Mouse (Mus musculus) limb, embryonic 11.5 days (tissue): ENCODE results near the gene Olfr954. TPM values are rescaled to one million over a fixed set of nuclear protein-coding genes. Genes with fewer than 3 reads are reported as not detected.
A peak's percentile ranks its signal among the peaks of the same experiment; 100 is the strongest.

Experiments used
- ATAC-seq: fragments of 200-750 bp; cut with Nextera tagmentation; 2 replicates; pipeline ENCODE4 v1.8.0; 2017; ENCODE audit warnings: low read depth; ENCODE audit not compliant: insufficient number of reproducible peaks, low FRiP score, low TSS enrichment
- DNase-seq: peaks from one replicate; pipeline ENCODE4 v3.0.0-alpha.2; 2015; ENCODE audit warnings: low spot score
- H3K27ac ChIP-seq: fragments of 300-500 bp; sonication (generic); replicated peaks from 2 replicates; pipeline ENCODE4 v1.5.1; 2014; ENCODE audit warnings: low read depth, mild to moderate bottlenecking, low read length
- H3K27me3 ChIP-seq: fragments of 300-500 bp; sonication (generic); 2 replicates; pipeline ENCODE4 v1.6.1; 2014; ENCODE audit warnings: mild to moderate bottlenecking, low read length, mixed read lengths; ENCODE audit not compliant: control insufficient read depth, insufficient read depth
- H3K36me3 ChIP-seq: fragments of 300-500 bp; sonication (generic); 2 replicates; pipeline ENCODE4 v1.6.1; 2014; ENCODE audit warnings: mild to moderate bottlenecking, low read length, moderate library complexity, mixed read lengths; ENCODE audit not compliant: control insufficient read depth, insufficient read depth
- H3K4me1 ChIP-seq: fragments of 300-500 bp; sonication (generic); 2 replicates; pipeline ENCODE4 v1.6.1; 2014; ENCODE audit warnings: low read length, mixed read lengths; ENCODE audit not compliant: control insufficient read depth, insufficient read depth
- H3K4me2 ChIP-seq: fragments of 300-500 bp; sonication (generic); 2 replicates; pipeline ENCODE4 v1.6.1; 2014; ENCODE audit warnings: low read depth, mild to moderate bottlenecking, moderate library complexity; ENCODE audit not compliant: severe bottlenecking
- H3K4me3 ChIP-seq: fragments of 300-500 bp; sonication (generic); 2 replicates; pipeline ENCODE4 v1.5.1; 2014; ENCODE audit warnings: low read depth, low read length
- H3K9ac ChIP-seq: fragments of 300-500 bp; sonication (generic); 2 replicates; pipeline ENCODE4 v1.6.1; 2014; ENCODE audit warnings: mild to moderate bottlenecking, low read length
- H3K9me3 ChIP-seq: fragments of 300-500 bp; sonication (generic); 2 replicates; pipeline ENCODE4 v1.6.1; 2016; ENCODE audit warnings: low read length; ENCODE audit not compliant: control insufficient read depth
- WGBS: fragments of 180-500 bp; shearing (Covaris S2); extraction: QIAGEN DNeasy Blood & Tissue Kit; methylation state at CpG from one replicate; pipeline ENCODE4 v1.1.7; 2014; 5-methylcytosine and 5-hydroxymethylcytosine counted together
- polyA plus RNA-seq: library from polyadenylated mRNA; unstranded; fragments of >200 nt; fragmentation: Nextera tagmentation; extraction: Ambion mirVana; gene quantifications from 2 replicates; pipeline ENCODE4 v1.2.1, GENCODE M21; 2014

Gene Olfr954
- polyA plus RNA-seq, result not detected in 2 replicates

DNA sequence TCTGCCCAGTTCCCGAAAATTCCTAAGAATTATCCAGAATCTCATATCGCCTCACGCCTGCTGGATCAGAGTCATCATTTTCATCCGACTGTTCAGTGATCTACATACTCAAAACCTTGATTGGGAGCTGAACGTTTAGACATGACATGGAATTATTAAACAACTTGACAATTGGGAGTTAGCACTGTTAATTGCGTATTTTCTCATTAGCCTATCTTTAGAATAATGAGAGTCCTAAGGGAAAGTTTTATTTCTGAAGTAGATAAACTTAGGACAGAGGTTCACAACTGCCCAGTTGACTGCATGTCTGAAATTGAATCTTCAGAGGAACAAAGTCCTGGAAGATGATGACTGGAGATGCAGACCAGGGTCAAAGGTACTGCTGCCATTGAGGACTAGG lies at the start of gene Olfr954:
TSS of gene Olfr954 (plus strand) at position 301 of the 400 bp plus-strand sequence.
- Histone ChIP-seq H3K4me1 (no peaks in the 10 kb centered on the region), H3K27me3 (no peaks in the 10 kb centered on the region), H3K36me3 (no peaks in the 10 kb centered on the region), H3K4me3 (no peak within 1 kb of the TSS), H3K9ac (no peak within 1 kb of the TSS), H3K27ac (no peak within 1 kb of the TSS), H3K9me3 (no peaks in the 10 kb centered on the region), H3K4me2 (no peak within 1 kb of the TSS)
- no peak for ATAC-seq
- DNase-seq, result no peak
- WGBS, result 87% methylated on average over 6 of the region's 6 CpGs

DNA sequence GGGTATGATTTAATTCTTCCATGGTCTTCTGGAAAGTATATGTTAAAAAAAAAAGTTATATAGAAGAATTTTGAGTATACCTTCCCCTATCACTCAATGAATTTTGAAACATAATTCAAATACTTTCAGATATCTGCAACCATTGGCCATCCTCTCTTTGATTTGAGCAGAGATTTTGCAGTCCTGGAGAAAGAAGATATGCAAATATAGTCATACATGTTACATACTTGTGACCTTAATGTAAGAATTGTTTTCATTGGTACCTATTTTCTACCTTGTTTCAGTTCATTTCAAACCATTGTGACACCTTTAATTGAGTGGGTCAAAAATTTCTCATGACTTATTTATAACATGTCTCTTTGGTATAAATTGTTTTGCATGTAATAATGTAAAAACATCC lies 29.5 kb upstream of the Olfr954 start, which contains the start of gene Olfr952:
TSS of gene Olfr952 (minus strand) at position 101 of the 400 bp plus-strand sequence.
- Histone ChIP-seq H3K27ac (no peak within 1 kb of the TSS), H3K9me3 (no peaks in the 10 kb centered on the region), H3K4me2 (no peak within 1 kb of the TSS), H3K36me3 (no peaks in the 10 kb centered on the region), H3K4me1 (no peaks in the 10 kb centered on the region), H3K4me3 (no peak within 1 kb of the TSS), H3K27me3 (no peaks in the 10 kb centered on the region), H3K9ac (no peak within 1 kb of the TSS)
- DNase-seq (no peak), ATAC-seq (no peak)

DNA sequence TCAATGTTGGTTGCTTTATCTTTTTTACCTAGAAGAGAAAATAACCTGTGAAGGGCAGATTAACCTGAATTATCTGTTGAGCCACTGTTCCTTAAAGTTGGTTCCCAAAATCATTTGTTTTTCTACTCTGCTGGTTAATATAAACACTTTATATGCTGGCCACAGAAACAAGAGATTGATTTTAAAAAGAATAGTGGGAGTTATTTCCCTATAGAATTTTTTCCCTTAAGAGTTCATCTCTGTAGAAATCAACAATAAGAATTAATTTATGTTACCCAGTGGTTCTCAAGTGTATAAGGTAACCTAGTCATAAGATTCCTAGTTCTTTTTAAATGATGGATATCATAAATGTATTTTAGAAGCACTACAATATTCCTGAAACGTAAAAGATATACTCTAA lies 15.3 kb downstream of the Olfr954 start, which contains the start of gene Olfr955:
TSS of gene Olfr955 (minus strand) at position 101 of the 400 bp plus-strand sequence.
- WGBS, result 61% methylated on average over 1 of the region's 1 CpGs
- no peak for DNase-seq
- Histone ChIP-seq H3K4me3 (no peak within 1 kb of the TSS), H3K4me1 (no peaks in the 10 kb centered on the region), H3K9ac (no peak within 1 kb of the TSS), H3K27ac (no peak within 1 kb of the TSS), H3K4me2 (no peak within 1 kb of the TSS), H3K36me3 (no peaks in the 10 kb centered on the region), H3K9me3 (no peaks in the 10 kb centered on the region), H3K27me3 (no peaks in the 10 kb centered on the region)
- ATAC-seq, result no peak

DNA sequence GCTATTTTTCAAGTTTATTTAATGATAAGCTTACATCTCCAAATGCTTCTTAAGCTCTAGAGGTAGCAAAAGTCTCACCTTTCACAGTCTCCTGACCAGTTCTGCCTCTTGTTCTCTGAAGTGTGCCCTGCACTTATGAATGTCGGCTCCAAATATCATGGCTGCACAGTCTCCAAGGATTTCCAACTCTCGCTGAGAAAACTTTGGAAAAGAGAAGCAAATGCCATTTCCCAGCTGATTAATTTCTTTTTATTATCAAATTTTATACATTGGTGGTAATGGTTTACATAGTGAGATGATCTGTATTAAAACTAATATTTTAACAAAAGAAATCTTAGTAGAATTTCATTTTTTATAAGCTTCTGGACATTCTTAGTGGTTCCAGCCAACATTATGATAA lies 37.4 kb downstream of the Olfr954 start, which contains the start of gene Olfr44:
TSS of gene Olfr44 (minus strand) at position 101 of the 400 bp plus-strand sequence.
- Histone ChIP-seq H3K9me3 (no peaks in the 10 kb centered on the region), H3K27me3 (no peaks in the 10 kb centered on the region), H3K4me2 (no peak within 1 kb of the TSS), H3K27ac (no peak within 1 kb of the TSS), H3K4me3 (no peak within 1 kb of the TSS), H3K4me1 (no peaks in the 10 kb centered on the region), H3K36me3 (no peaks in the 10 kb centered on the region), H3K9ac (no peak within 1 kb of the TSS)
- WGBS, result 95% methylated on average over 2 of the region's 2 CpGs
- ATAC-seq (no peak), DNase-seq (no peak)

DNA sequence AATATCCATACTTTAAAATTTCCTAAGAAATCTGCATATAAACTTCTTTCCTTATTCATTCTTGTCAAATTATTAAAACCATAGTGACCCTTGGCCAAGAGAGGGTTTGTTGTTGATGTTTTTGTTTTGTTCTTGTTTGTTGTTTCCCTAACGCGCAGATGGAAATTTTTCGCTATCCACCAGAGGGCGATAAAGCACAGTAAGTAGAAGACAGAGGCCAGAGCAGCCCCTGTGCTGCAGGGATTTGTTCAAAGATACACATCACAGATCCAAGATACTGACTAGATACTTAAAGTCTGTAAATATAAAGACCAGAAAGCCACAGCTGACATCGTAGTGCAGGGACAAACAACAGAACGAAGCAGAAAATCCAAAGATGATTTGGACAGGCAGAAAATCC lies 52.5 kb downstream of the Olfr954 start:
- no peak overlapping the region for H3K4me3 ChIP-seq
- H3K9ac ChIP-seq, result no peak overlapping the region
- peak; percentile 71 for DNase-seq
- no peak for ATAC-seq
- no peaks in the 10 kb centered on the region for H3K9me3 ChIP-seq
- H3K27ac ChIP-seq, result no peak overlapping the region
- H3K4me2 ChIP-seq, result no peak overlapping the region
- WGBS, result 11% methylated on average over 6 of the region's 6 CpGs
- H3K27me3 ChIP-seq, result no peaks in the 10 kb centered on the region
- H3K4me1 ChIP-seq, result no peaks in the 10 kb centered on the region
- no peaks in the 10 kb centered on the region for H3K36me3 ChIP-seq

DNA sequence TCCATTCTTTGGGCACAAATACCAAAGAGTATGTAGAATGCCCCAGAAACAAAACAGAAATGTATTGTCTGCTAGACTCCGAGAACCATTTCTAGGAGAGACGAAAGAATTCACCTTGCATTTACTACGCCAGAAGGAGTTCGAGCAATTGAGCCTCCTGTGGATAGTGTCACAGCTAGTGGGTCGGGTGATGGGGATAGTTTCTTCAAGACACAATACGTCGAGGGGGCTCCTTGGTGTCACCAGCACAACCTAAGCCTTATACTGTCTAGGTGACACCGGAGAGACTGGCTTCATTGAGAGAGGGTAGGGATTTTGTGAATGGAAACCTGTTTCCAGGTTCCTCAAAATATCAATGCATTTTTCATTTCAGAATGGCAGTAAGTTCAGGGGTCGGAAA lies 52.9 kb downstream of the Olfr954 start:
- Histone ChIP-seq H3K4me2 (no peak overlapping the region), H3K27me3 (no peaks in the 10 kb centered on the region), H3K4me3 (no peak overlapping the region), H3K4me1 (no peaks in the 10 kb centered on the region), H3K27ac (no peak overlapping the region), H3K9me3 (no peaks in the 10 kb centered on the region), H3K9ac (no peak overlapping the region), H3K36me3 (no peaks in the 10 kb centered on the region)
- no peak for DNase-seq
- ATAC-seq, result no peak
- WGBS, result 81% methylated on average over 9 of the region's 9 CpGs

Other genes starting within 250 kb of the Olfr954 start
- gene Olfr1537, start 206.7 kb upstream of the Olfr954 start, polyA plus RNA-seq, result not detected in 2 replicates
- gene Olfr945, start 179.9 kb upstream of the Olfr954 start, polyA plus RNA-seq, result not detected in 2 replicates
- gene Olfr948, start 130.7 kb upstream of the Olfr954 start, polyA plus RNA-seq, result not detected in 2 replicates
- gene Olfr951, start 69.3 kb upstream of the Olfr954 start, polyA plus RNA-seq, result not detected in 2 replicates
- gene Olfr952, start 29.6 kb upstream of the Olfr954 start, polyA plus RNA-seq, result not detected in 2 replicates
- not detected in 2 replicates for gene Olfr955, start 15.2 kb downstream of the Olfr954 start, polyA plus RNA-seq
- not detected in 2 replicates for gene Olfr44, start 37.3 kb downstream of the Olfr954 start, polyA plus RNA-seq
- not detected in 2 replicates for gene Olfr957, start 59.1 kb downstream of the Olfr954 start, polyA plus RNA-seq
- not detected in 2 replicates for gene Olfr958, start 97.4 kb downstream of the Olfr954 start, polyA plus RNA-seq
- gene Olfr959, start 118.9 kb downstream of the Olfr954 start, polyA plus RNA-seq, result not detected in 2 replicates
- gene AW551984, start 147.7 kb downstream of the Olfr954 start, polyA plus RNA-seq, result 9.4 and 12.9 TPM in 2 replicates
- not detected in 2 replicates for gene Olfr148, start 154.0 kb downstream of the Olfr954 start, polyA plus RNA-seq
- gene Olfr960, start 164.7 kb downstream of the Olfr954 start, polyA plus RNA-seq, result not detected in 2 replicates
- not detected in 2 replicates for gene Olfr961, start 188.4 kb downstream of the Olfr954 start, polyA plus RNA-seq
- gene Olfr963, start 210.5 kb downstream of the Olfr954 start, polyA plus RNA-seq, result not detected in 2 replicates